Mouse (Mus musculus) thymus, adult 18-20 months (tissue): ENCODE results near the gene Prdx6b.

Source experiments
- DNase-seq, 2 experiments: peaks; one replicate each; pipeline ENCODE4 v3.0.0; 2022; ENCODE audit warnings: mixed read lengths in 2 of 2

The Prdx6b gene

GRCm38 (mm10) chr2:80327272-80327671 lies 35.0 kb downstream of the Prdx6b start:
- no peak for DNase-seq

GRCm38 (mm10) chr2:80328961-80329653 lies 36.8 kb downstream of the Prdx6b start:
- DNase-seq = no peak

GRCm38 (mm10) chr2:80340537-80340936 lies 48.3 kb downstream of the Prdx6b start:
- no peak for DNase-seq
